Mouse (Mus musculus) kidney, postnatal 0 days (tissue): ENCODE measurements at regions not wholly inside any gene's neighbourhood (a gene's known extent, or its start where the extent isn't known, plus 50 kb on each side); places are given as distances from the start of the nearest gene placed in this dataset.

Experiments used
- ATAC-seq: fragments of 200-750 bp; cut with Nextera tagmentation; replicated peaks from 2 replicates; pipeline ENCODE4 v1.8.0; 2017; ENCODE audit warnings: low read depth, moderate number of reproducible peaks, moderate TSS enrichment, moderate library complexity; ENCODE audit not compliant: low FRiP score
- DNase-seq: peaks from one replicate; pipeline ENCODE4 v3.0.0-alpha.2; 2016; ENCODE audit warnings: low spot score
- H3K27ac ChIP-seq: fragments of 300-500 bp; sonication (generic); 2 replicates; pipeline ENCODE4 v1.5.1; 2014; ENCODE audit warnings: mild to moderate bottlenecking
- H3K27me3 ChIP-seq: fragments of 300-500 bp; sonication (generic); 2 replicates; pipeline ENCODE4 v1.6.1; 2014; ENCODE audit warnings: low read length, mixed read lengths; ENCODE audit not compliant: insufficient read depth
- H3K36me3 ChIP-seq: fragments of 300-500 bp; sonication (generic); 2 replicates; pipeline ENCODE4 v1.6.1; 2014; ENCODE audit warnings: low read length, mixed read lengths; ENCODE audit not compliant: insufficient read depth
- H3K4me1 ChIP-seq: fragments of 300-500 bp; sonication (generic); replicated peaks from 2 replicates; pipeline ENCODE4 v1.6.1; 2014; ENCODE audit warnings: antibody characterized with exemption, low read length, mixed read lengths; ENCODE audit not compliant: insufficient read depth
- H3K4me2 ChIP-seq: fragments of 300-500 bp; sonication (generic); 2 replicates; pipeline ENCODE4 v1.6.1; 2014; ENCODE audit warnings: mild to moderate bottlenecking, low read length, moderate library complexity, mixed read lengths
- H3K4me3 ChIP-seq: fragments of 300-500 bp; sonication (generic); replicated peaks from 2 replicates; pipeline ENCODE4 v1.5.1; 2014; ENCODE audit warnings: low read depth, low read length
- H3K9ac ChIP-seq: fragments of 300-500 bp; sonication (generic); 2 replicates; pipeline ENCODE4 v1.6.1; 2014; ENCODE audit warnings: low read depth, low read length
- H3K9me3 ChIP-seq: fragments of 300-500 bp; sonication (generic); replicated peaks from 2 replicates; pipeline ENCODE4 v1.6.1; 2016; ENCODE audit warnings: low read length, inconsistent platforms, mixed read lengths
- CTCF ChIP-seq: IDR thresholded peaks from 2 replicates; pipeline ENCODE4 v1.5.1; 2016; ENCODE audit warnings: antibody characterized with exemption, low read depth, mild to moderate bottlenecking, moderate library complexity
- WGBS: fragments of 180-500 bp; shearing (Covaris S2); extraction: QIAGEN DNeasy Blood & Tissue Kit; methylation state at CpG from one replicate; pipeline ENCODE4 v1.1.7; 2014; 5-methylcytosine and 5-hydroxymethylcytosine counted together

- H3K4me3 ChIP-seq, result no peak overlapping the region
- H3K9ac ChIP-seq, result no peak overlapping the region
- no peak overlapping the region for H3K4me2 ChIP-seq
- no peaks in the 10 kb centered on the region for H3K27me3 ChIP-seq
- DNase-seq, result no peak
- no peaks in the 10 kb centered on the region for H3K9me3 ChIP-seq
- H3K4me1 ChIP-seq, result no peaks in the 10 kb centered on the region
- ATAC-seq, result no peak
- H3K27ac ChIP-seq, result no peak overlapping the region
- WGBS, result 66% methylated on average over 4 of the region's 4 CpGs
- no peak for TF ChIP-seq CTCF
- no peaks in the 10 kb centered on the region for H3K36me3 ChIP-seq
Measured at GRCm38 (mm10) chr2:171846826-171847492, 196.3 kb downstream of the Cbln4 start.

- H3K27ac ChIP-seq, result no peak overlapping the region
- no peaks in the 10 kb centered on the region for H3K27me3 ChIP-seq
- H3K4me1 ChIP-seq, result no peaks in the 10 kb centered on the region
- H3K4me3 ChIP-seq, result no peak overlapping the region
- no peak for DNase-seq
- no peak overlapping the region for H3K9ac ChIP-seq
- H3K9me3 ChIP-seq, result no peaks in the 10 kb centered on the region
- no peaks in the 10 kb centered on the region for H3K36me3 ChIP-seq
- 64% methylated on average over 14 of the region's 14 CpGs for WGBS
- no peak for ATAC-seq
- H3K4me2 ChIP-seq, result no peak overlapping the region
- TF ChIP-seq CTCF, result no peak
Measured at GRCm38 (mm10) chr2:171840058-171840713, 203.1 kb downstream of the Cbln4 start.

- no peak overlapping the region for H3K4me3 ChIP-seq
- H3K36me3 ChIP-seq, result no peaks in the 10 kb centered on the region
- H3K4me2 ChIP-seq, result no peak overlapping the region
- no peak for TF ChIP-seq CTCF
- ATAC-seq, result no peak
- no peak overlapping the region for H3K9ac ChIP-seq
- 86% methylated on average over 6 of the region's 6 CpGs for WGBS
- H3K4me1 ChIP-seq, result no peaks in the 10 kb centered on the region
- no peaks in the 10 kb centered on the region for H3K9me3 ChIP-seq
- no peak for DNase-seq
- no peak overlapping the region for H3K27ac ChIP-seq
- H3K27me3 ChIP-seq, result no peaks in the 10 kb centered on the region
Measured at GRCm38 (mm10) chr2:171822156-171822555, 221.1 kb downstream of the Cbln4 start.

GRCm38 (mm10) chr2:171818504-171818903 lies 224.8 kb downstream of the Cbln4 start:
- Histone ChIP-seq H3K4me2 (no peak overlapping the region), H3K27ac (no peak overlapping the region), H3K4me3 (no peak overlapping the region), H3K9me3 (no peaks in the 10 kb centered on the region), H3K36me3 (no peaks in the 10 kb centered on the region), H3K27me3 (no peaks in the 10 kb centered on the region), H3K9ac (no peak overlapping the region), H3K4me1 (no peaks in the 10 kb centered on the region)
- no peak for ATAC-seq
- WGBS, result 81% methylated on average over 8 of the region's 8 CpGs
- TF ChIP-seq CTCF, result no peak
- no peak for DNase-seq

GRCm38 (mm10) chr2:171816685-171817419 lies 226.4 kb downstream of the Cbln4 start:
- Histone ChIP-seq H3K4me3 (no peak overlapping the region), H3K27me3 (no peaks in the 10 kb centered on the region), H3K9me3 (no peaks in the 10 kb centered on the region), H3K9ac (no peak overlapping the region), H3K4me2 (no peak overlapping the region), H3K36me3 (no peaks in the 10 kb centered on the region), H3K4me1 (no peaks in the 10 kb centered on the region), H3K27ac (no peak overlapping the region)
- ATAC-seq (no peak), DNase-seq (no peak)
- 84% methylated on average over 10 of the region's 10 CpGs for WGBS
- TF ChIP-seq CTCF, result no peak

GRCm38 (mm10) chr2:171812701-171813100 lies 230.6 kb downstream of the Cbln4 start:
- ATAC-seq (no peak), DNase-seq (no peak)
- H3K9ac ChIP-seq, result no peak overlapping the region
- H3K4me1 ChIP-seq, result no peaks in the 10 kb centered on the region
- WGBS, result 71% methylated on average over 3 of the region's 3 CpGs
- no peak overlapping the region for H3K27ac ChIP-seq
- H3K4me3 ChIP-seq, result no peak overlapping the region
- H3K4me2 ChIP-seq, result no peak overlapping the region
- no peaks in the 10 kb centered on the region for H3K36me3 ChIP-seq
- H3K9me3 ChIP-seq, result no peaks in the 10 kb centered on the region
- TF ChIP-seq CTCF, result no peak
- H3K27me3 ChIP-seq, result no peaks in the 10 kb centered on the region
